Mouse (Mus musculus) lung, adult 2 months (tissue): Measurements from ENCODE around the gene Ankrd33b.

Experiments used
- CTCF ChIP-seq: fragments of 200-500 bp; IDR thresholded peaks from 2 replicates; pipeline ENCODE4 v1.5.1; 2011; ENCODE audit warnings: mild to moderate bottlenecking, low read length, control low read depth; ENCODE audit not compliant: insufficient read depth
- POLR2A ChIP-seq: fragments of 200-500 bp; IDR thresholded peaks from 2 replicates; pipeline ENCODE4 v1.6.1; 2011; ENCODE audit warnings: low read depth, mild to moderate bottlenecking, control low read depth, low read length, borderline replicate concordance; ENCODE audit errors: extremely low read depth

DNA sequence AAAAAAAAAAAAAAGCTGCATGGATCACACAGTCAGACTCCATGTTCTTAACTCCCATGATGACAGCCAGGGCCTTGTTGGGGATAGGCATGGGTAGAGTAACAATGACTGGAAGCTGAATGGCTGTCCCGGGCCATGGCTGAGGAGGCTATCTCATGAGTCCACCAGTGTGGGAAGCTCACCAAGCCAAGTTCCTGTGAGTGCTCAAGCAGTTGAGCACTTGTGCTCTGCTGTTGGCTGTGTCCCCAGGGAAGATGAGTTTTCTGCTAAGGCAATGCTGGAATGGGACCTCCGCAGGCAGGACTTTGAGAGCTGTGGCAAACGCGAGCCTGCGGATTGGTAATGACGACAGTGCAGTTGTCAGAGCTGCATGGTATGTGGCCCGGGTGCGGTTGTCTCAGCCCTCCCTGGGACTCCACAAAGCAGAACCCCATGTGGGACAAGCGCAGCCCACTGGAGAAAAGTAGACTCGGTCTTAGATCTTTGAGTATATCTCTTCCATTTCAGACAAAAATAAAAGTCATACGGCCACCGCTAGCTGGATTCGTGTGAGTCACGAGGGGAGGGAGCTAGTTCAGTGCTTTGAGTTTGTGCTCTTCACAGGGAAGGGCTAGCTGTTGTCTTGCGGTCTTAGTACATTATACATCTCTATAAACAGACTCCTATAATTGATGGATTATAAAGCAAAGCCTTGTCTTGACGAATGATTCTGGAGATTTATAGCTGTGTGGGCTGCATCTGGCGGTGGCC, 122.7 kb downstream of the Ankrd33b start:
- TF ChIP-seq CTCF (no peak), POLR2A (no peak)
